ENCODE assay signal across 8 mouse cellular contexts in the genomic region with DNA sequence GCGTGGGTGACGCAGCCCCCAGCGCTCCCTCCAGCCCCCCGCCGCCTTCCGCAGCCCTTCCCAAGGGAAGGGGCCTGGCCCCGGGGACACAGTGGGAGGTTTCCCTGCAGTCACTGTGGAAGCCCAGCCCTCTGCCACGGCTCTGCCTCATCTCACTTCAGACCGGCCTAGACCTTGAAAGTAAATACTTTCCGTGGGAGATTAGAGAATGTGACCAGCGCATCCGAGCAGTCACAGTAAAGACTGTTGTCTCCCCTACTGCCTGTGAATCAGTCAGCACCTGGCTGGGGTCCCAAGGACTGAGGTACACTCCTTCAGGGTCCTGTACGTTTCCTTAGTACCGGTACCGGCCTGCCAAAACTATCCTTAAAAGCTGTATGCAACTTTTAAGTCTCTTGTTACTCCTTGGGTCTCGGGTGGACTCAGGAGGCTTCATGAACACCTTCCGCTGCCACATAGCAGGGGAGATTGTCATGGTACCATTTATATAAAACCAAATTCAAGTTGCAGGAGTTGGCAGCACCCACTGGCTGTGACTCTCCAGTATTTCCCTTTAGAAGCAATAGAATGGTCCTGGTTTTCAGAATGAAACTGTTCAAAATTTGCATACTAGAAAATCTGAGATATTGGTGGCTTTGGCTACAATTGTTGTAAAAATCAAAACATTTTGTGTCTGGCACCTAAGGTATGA. TPM values are rescaled to one million over a fixed set of nuclear protein-coding genes. Genes with fewer than 3 reads are reported as not detected.
DNase-seq lines count a peak whose midpoint lies in the region; ATAC-seq lines count a peak whose summit lies in the region.

No protein-coding gene starts in this region.

- no peak overlapping the region for H3K27ac ChIP-seq in neural tube, embryonic 11.5 days (ENCODE audit: low read depth, low read length)
- no peak overlapping the region for H3K27ac ChIP-seq in hindbrain, embryonic 12.5 days
- peak overlapping the region; percentile 68 for H3K27ac ChIP-seq in midbrain, embryonic 10.5 days (replicated peaks)

- H3K36me3 ChIP-seq in neural tube, embryonic 11.5 days (ENCODE audit: control insufficient read depth, insufficient read depth, low read length): no peaks in the 10 kb centered on the region
- H3K36me3 ChIP-seq in hindbrain, embryonic 12.5 days: no peaks in the 10 kb centered on the region
- no peaks in the 10 kb centered on the region for H3K36me3 ChIP-seq in midbrain, embryonic 10.5 days

- peak; percentile 40; the same call in 1 of the 2 replicates for ATAC-seq in neural tube, embryonic 11.5 days (ENCODE audit: insufficient read depth, low FRiP score, low TSS enrichment)
- ATAC-seq in hindbrain, embryonic 12.5 days (ENCODE audit: low FRiP score): no peak; the same call in 1 of the 2 replicates
- ATAC-seq in megakaryocyte progenitor cell, adult 5-6 weeks (replicated peaks; ENCODE audit: poor library complexity): no peak

- no peaks in the 10 kb centered on the region for H3K9me3 ChIP-seq in neural tube, embryonic 11.5 days (ENCODE audit: control insufficient read depth, low read length)
- H3K9me3 ChIP-seq in hindbrain, embryonic 12.5 days (replicated peaks): no peaks in the 10 kb centered on the region
- no peaks in the 10 kb centered on the region for H3K9me3 ChIP-seq in midbrain, embryonic 10.5 days (replicated peaks)

- peak overlapping the region; percentile 74 for H3K4me3 ChIP-seq in neural tube, embryonic 11.5 days (ENCODE audit: low read depth, low read length)
- peak overlapping the region; percentile 65 for H3K4me3 ChIP-seq in hindbrain, embryonic 12.5 days
- H3K4me3 ChIP-seq in midbrain, embryonic 10.5 days: peak overlapping the region; percentile 84

- peak overlapping the region; percentile 55 for H3K9ac ChIP-seq in neural tube, embryonic 11.5 days (ENCODE audit: low read length)
- peak overlapping the region; percentile 84 for H3K9ac ChIP-seq in hindbrain, embryonic 12.5 days

- peaks cover 3% of the 10 kb centered on the region for H3K4me1 ChIP-seq in neural tube, embryonic 11.5 days (ENCODE audit: control insufficient read depth, insufficient read depth, low read length)
- peaks cover 10% of the 10 kb centered on the region for H3K4me1 ChIP-seq in hindbrain, embryonic 12.5 days
- H3K4me1 ChIP-seq in midbrain, embryonic 10.5 days: peaks cover 21% of the 10 kb centered on the region

- WGBS in neural tube, embryonic 11.5 days: 8% methylated on average over 13 of the region's 17 CpGs
- WGBS in hindbrain, embryonic 12.5 days: 7% methylated on average over 17 of the region's 17 CpGs
- WGBS in midbrain, embryonic 10.5 days: 7% methylated on average over 17 of the region's 17 CpGs

- H3K4me2 ChIP-seq in neural tube, embryonic 11.5 days (ENCODE audit: low read depth): peak overlapping the region; percentile 100
- peak overlapping the region; percentile 100 for H3K4me2 ChIP-seq in hindbrain, embryonic 12.5 days (replicated peaks)

- DNase-seq in adrenal gland, adult (ENCODE audit: inconsistent age in 2 of 2, low spot score in 1 of 2): peak; percentile 79 to 88
- no peak for DNase-seq in adrenal gland, adult 2 months
- no peak for DNase-seq in neural tube, embryonic 11.5 days (ENCODE audit: low spot score)
- no peak for DNase-seq in neural tube, embryonic 10.5 days (ENCODE audit: extremely low spot score, low spot score)
- DNase-seq in midbrain, embryonic 10.5 days (ENCODE audit: low spot score): no peak
- no peak for DNase-seq in embryo, embryonic 11 days

- peaks cover 27% of the 10 kb centered on the region for H3K27me3 ChIP-seq in neural tube, embryonic 11.5 days (ENCODE audit: control insufficient read depth, insufficient read depth, low read length)
- H3K27me3 ChIP-seq in hindbrain, embryonic 12.5 days: peaks cover 48% of the 10 kb centered on the region
- H3K27me3 ChIP-seq in midbrain, embryonic 10.5 days (ENCODE audit: low read depth, poor library complexity, severe bottlenecking): peaks cover 65% of the 10 kb centered on the region

RNA-seq across cellular contexts. Expression of a gene that starts 2.2 kb away (rescaled TPM):
- 10 to 100 TPM; 28.2 to 32.7 TPM for total RNA-seq in adrenal gland, adult 2 months (2021)
- polyA plus RNA-seq in adrenal gland, adult 2 months (2012; rRNA removed): 20.1 and 23.7 TPM in 2 replicates
- 2.9 and 3.4 TPM in 2 replicates for polyA plus RNA-seq in neural tube, embryonic 11.5 days (2014; fragmentation: Nextera tagmentation; extraction: Ambion mirVana)
- polyA plus RNA-seq in hindbrain, embryonic 12.5 days (2016; fragmentation: Nextera tagmentation; extraction: Ambion mirVana): 4.5 and 4.9 TPM in 2 replicates
- 1.9 and 2.5 TPM in 2 replicates for polyA plus RNA-seq in midbrain, embryonic 10.5 days (2016; fragmentation: Nextera tagmentation; extraction: Ambion mirVana)
- total RNA-seq in megakaryocyte progenitor cell, adult 5-6 weeks (2015): 22.3 and 28.9 TPM in 2 replicates
- 27.4 and 27.6 TPM in 2 replicates for total RNA-seq in megakaryocyte progenitor cell, adult 5-6 weeks (2017)

Comparison
In these comparisons a context has a peak if more than half of its experiments do, and no peak if none do; other contexts are left out.
1. DNase-seq: peak in adrenal gland, adult (2 of 2); none in adrenal gland, adult 2 months (single experiment), neural tube, embryonic 11.5 days (single experiment), neural tube, embryonic 10.5 days (single experiment), midbrain, embryonic 10.5 days (single experiment) and embryo, embryonic 11 days (single experiment).
2. Peak in every context shown above with its lines, with median percentiles within 50 percentile points of each other: H3K4me3 ChIP-seq.